Mouse (Mus musculus): ENCODE measurements around the gene 1700025G04Rik.

Gene 1700025G04Rik

DNA sequence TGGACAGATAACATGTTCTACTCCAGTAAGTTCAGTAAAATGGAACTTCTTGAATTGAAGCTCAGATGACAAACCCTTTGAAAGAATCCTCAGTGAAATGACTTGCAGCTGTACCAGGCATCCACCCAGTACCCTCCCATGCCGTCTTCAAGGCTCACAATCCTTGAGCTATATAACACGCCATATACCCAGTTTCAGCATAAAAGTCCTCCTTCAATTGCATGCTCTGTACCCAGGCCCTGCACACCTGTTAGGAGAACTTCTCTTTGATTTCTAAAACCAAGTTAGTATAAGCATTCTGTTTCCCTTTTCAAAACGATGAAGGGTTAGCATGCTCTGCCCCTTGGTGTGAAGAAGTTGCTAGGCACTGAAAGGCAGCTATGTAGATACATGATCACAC is 56.2 kb downstream of the 1700025G04Rik start:
- no peak for DNase-seq (ENCODE audit: low spot score in 2 of 2)

DNA sequence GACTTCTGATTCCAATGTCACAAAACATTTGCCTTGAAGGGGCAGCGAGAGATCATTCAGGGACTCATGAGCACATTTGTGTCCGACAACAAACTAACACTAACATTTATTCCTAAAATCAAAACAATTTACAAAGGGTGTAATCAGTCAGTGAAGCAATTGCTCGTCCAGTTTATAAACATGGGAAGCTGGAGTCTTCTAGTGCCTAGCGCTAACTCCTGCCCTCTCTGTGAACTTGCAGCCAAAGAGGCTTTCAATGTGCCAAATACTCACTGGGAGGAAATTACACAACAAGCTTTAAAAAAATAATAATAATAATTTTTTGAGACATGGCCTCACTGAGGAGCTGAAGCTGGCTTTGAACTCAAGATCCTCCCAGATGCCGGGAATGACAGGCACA is 57.8 kb downstream of the 1700025G04Rik start:
- DNase-seq (ENCODE audit: low spot score in 2 of 2), result no peak

DNA sequence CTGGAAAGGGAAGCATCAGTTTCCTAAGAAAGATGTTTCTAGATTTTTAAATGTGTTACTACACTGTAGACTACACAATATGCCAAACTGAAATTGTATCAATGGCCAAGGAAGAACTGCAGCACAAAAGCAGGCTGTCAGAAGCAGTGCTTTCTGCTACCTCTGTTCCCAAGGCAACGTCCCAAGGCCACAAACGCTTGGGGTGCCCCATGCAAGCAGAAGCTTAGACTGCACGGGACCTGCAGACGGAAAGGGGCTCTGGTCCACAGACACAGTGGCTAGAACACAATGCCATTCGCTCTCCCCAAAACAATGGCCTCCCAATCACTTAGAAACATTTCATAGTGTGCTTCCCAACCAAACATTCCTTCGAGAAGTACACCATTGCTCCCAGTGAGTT is 59.4 kb downstream of the 1700025G04Rik start:
- no peak for DNase-seq (ENCODE audit: low spot score in 2 of 2)

DNA sequence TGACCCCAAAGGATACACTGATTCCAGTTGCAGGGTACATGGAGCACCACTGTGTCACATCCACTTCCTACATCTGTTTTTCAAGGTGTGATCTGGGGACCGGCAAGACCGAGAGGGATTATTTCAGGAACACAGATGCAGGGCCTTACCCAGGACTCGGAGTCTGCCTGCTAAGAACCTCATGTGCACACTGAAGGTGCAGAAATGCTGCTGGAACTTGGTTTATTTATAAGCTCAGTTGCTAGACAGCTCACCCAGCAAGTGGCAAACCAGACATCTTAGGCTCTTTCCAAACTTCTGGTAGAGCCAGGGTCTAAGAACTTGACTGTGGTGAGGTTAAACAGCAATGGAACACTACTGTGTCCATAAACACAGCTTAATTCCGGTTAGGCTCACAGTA is 61.2 kb downstream of the 1700025G04Rik start:
- DNase-seq (ENCODE audit: low spot score in 2 of 2), result no peak

DNA sequence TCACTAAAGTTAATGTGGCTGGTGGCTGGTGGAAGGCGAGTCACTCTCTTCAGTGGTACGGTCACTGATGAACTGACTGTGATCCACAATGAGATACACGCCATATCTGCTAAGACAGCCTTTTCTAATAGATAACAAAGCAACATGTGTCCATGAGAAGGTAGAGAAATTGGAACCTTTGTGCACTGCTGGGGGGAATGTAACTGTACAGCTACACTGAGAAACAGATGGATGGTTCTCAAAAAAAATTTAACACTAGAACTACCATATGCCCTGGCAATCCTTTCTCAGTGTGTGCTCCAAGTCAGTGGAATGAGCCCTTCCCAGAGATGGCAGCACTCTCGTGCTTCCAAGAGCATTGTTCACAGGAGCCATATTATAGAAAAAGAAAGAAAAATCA is 63.2 kb downstream of the 1700025G04Rik start:
- no peak for DNase-seq (ENCODE audit: low spot score in 2 of 2)

DNA sequence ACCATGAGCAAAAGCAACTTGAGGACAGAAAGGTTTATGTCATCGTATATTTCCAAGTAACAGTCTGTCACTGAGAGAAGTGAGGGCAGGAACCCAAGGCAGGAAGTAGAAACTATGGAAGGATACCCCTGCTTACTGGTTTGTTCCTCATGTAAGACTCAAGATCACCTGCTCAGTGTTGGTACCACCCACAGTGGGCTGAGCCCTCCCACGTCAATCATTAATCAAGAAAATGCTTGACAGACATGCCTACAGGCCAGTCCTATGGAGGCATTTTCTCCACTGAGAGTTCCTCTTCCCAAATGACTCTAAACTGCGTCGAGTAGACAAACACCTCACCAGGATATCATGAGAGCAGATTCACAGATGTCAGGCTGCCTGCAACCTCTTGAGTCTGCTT is 64.6 kb downstream of the 1700025G04Rik start:
- DNase-seq (ENCODE audit: low spot score in 2 of 2), result no peak

DNA sequence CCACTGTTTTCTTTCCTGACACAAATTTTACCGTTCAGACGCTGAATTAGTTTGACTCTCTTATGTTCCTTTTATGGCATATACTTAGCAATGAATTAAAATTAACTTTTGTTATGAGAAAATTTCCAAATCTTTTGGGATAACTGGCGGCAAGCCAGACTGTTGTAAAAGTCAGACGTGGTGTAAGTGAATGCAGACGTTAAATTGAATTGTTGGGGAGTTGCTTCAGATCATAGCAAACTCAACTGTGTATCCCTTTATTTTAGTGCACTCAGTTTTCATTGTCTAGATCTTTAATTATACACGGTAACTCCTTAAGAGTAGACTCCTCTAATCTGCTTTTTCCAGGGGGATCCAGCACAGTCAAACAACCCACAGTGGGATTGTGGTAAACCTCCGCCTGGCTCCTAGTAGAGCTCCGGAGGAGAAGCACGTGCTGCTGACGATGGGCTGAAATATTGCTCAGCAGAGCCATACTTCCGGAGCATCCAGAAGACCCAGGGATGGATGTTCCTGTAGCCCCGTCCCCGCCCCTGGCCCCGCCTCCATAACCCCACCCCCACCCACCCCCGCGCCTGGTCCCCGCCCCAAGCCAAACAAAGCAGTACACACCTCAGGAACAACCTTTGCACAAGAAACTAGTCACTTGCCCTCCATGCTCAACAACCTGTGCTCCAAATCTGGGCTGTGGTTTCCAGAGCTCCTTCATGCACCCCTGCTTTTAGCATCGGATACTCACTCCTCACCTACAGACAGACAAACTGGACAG is 65.7 kb downstream of the 1700025G04Rik start:
- DNase-seq (ENCODE audit: low spot score in 2 of 2), result no peak

DNA sequence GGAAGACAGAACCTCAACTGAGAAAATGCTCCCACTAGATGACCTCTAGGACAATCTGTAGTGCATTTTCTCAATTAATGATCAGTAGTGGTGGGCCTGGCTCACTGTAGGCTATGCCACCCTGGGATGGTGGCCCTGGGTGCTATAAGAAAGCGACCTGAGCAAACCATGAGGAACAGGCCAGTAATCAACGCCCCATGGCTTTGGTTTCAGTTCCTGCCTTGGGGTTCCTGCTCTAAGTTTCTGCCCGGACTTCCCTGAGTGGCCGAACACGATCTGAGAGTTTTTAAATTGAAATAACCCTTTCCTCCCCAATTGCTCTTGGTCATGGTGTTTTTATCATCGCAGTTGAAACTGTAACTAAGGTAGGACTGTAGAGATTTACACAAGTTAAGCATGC is 69.1 kb downstream of the 1700025G04Rik start:
- no peak for DNase-seq (ENCODE audit: low spot score in 2 of 2)

DNA sequence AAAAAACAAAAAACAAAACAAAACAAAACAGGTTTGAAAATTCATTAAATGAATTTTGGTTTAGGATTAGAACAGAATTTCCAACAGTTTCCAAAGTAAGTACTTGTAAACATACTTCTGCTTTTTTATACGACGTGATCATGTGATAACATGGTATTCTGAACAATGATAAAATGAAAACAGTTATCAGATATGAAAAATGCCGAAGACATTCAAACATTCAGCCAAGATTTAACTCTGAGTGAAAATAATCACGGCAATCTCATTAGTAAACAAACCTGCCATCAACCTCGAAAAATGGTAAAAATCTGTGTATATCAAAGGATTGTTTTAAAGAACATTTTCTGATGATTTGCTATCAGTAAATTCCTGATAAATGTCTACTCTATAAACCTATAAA is 69.9 kb downstream of the 1700025G04Rik start:
- DNase-seq (ENCODE audit: low spot score in 2 of 2), result no peak

DNA sequence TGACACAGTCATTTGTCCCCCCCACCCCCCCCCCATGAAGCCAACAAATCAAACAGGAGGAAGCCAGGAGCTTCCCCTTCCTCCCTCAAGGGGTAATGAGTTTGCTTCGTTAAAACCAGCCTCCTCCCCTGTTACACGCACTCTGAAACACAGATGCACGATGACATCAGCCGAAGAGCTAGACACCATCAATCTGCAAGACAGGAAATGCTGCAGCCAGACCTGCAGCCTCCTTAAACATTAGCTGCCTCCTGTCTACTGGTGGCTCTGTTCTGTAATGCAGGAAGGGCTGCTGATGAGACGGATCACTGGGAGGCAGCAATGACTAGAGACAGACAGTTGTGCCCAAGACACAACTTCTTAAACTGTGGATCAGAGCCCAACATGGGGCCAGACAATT is 70.7 kb downstream of the 1700025G04Rik start:
- no peak for DNase-seq (ENCODE audit: low spot score in 2 of 2)

DNA sequence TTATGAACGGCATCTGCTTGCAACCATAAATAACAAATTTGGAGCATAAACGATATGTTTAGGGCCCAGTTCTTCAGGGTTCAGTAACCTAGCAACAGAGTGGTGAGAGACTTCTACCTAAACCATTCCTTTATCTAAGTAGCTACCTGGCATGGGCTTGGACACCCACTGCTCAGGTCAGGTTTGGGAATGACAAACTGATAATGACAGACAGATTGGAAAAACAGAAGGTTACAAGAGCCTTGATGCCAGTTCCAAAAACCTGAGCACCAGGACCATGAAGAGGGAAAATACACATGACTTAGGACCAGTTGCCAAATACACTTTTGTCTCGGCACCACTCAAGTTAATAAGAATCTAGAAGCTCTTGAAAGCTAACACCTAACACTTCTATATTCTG is 71.6 kb downstream of the 1700025G04Rik start:
- DNase-seq (ENCODE audit: low spot score in 2 of 2), result no peak

DNA sequence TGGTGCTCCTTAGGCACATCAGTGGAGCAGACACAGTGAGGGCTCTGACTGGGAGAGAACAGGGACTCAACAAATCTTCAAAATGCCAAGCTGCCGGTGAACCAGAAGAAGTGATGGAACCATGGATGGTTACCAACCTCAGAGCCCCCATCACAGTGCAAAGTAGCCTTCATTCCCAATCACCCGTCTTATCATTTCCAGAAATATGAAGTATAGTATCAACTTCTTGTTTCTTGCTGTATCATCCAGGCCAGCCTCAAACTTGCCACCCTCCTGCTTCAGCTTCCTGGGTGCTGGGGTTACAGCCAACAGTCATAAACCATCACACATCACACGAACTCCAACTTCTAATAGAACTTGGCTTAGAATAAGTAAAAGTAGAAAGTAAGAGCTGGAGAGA is 73.3 kb downstream of the 1700025G04Rik start:
- DNase-seq (ENCODE audit: low spot score in 2 of 2), result no peak

DNA sequence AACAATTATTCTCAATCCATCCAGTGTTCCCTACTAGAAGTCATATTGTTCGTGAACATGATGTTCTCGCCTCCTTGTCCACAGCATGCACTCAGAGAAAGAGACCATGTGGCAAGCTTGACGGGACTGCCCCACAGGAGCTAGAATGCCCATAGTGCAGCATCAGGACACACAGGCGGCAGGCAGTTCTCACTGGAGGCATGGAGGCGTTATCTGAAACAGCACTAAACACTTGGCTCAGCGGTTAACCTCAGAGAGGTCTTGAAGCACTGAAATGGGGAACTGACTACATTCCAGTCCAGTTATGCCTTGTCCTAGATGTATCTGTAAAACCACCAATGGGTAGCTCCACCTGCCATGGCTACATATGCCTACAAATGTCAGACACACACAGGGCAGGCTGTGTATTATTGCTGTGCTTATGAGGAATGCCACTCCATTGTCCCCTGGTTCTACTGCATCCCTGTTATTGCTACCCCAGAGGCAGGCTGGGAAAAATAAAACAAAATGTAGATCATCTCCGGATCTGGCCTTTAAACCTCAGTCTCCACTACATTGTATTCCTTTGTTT is 74.3 kb downstream of the 1700025G04Rik start:
- DNase-seq (ENCODE audit: low spot score in 2 of 2), result no peak

DNA sequence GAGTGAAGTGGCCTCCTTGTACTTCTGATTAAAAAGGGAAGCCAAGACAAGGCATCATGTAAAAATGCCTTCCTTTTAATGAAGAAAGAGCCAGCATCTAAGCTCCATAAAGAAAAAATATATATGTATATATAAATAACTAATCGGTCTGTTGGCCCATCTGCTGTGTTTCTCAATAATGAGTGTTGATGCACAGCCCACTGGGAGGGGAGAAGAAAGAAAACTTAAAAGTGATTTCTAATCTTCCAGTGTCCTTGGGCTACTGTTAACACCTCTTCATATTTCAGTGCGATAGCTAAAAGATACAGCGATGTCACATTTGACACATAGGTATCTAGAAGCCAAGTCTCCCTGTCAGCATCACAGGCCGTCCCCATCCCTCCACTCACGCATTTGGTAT is 78.2 kb downstream of the 1700025G04Rik start:
- no peak for DNase-seq (ENCODE audit: low spot score in 2 of 2)

DNA sequence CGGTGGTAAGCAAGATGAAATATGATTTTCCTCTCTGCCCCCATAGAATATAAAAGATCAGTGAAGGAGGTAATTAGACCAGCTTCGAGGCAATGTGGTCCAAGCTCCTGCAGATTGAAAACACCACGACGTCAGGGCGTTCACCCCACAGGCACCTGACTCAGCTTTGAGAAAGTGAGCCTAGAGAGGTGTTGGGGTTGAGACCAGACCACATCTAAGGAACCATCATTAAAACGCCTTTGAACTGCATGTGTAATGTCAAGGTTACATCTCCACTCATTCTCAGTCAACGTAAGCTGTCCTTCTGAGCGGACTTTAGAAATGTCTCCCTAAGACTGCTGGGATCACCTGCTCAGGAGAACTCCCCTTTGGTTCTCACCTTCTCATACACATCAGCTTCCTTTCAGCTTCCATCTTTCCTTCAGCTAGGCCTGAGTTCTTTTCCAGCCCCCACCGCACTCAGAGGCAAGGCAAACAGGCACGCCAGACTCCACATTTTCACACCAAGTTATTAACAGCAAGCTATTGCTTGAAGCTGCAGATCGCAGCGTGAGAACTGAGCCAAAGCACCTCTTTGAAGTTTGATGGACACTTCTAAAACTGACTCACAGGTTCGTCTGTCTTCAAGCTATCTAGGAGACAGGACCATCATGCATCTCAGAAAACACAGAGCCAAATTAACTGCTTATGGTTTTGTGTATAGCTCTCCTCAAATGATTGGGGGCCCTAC is 79.5 kb downstream of the 1700025G04Rik start:
- DNase-seq (ENCODE audit: low spot score in 2 of 2), result no peak

DNA sequence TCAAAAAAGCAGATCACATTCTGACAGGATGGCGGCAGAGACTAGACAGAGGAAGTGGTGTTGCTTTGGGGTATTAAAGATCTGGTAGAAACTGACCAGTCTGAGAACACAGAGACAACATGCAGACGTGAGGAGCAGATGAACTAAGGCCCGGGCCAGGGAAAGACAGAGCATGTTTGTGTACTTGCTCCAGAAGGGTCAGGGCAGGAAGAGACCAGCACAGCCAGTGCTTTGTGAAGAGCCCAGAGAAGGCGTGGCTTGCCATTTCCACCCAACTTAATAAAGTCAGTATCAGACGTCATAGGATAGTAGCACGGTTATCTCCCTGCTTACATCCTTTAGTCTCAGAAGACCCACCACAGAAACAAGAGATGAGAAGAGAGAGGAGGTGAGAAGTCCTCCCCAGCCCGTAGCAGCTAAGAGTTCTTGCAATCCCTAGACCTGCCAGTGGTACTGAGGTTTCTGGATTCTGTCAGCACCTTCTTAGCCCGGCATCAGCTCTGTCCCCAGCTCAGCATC is 81.4 kb downstream of the 1700025G04Rik start:
- DNase-seq (ENCODE audit: low spot score in 2 of 2), result no peak

DNA sequence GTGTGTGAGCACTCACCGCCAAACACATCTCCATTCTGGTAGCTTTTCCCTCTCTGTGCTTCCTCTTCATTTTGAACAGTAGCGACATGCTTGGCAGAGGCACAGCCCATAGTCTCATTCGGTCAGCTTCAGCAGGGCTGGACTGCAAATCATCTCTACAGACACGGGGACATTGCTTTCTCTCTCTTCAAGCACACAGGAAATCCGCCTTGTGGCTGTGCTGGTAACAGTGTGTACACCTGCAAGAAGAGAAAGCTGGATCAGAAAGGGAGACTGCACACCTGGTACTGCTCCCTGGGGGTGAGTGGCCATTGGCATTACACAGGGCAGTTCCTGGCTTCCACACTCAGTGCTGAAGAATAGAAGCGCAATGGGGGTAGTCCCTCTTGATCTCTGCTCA is 83.4 kb downstream of the 1700025G04Rik start:
- no peak for DNase-seq (ENCODE audit: low spot score in 2 of 2)

DNA sequence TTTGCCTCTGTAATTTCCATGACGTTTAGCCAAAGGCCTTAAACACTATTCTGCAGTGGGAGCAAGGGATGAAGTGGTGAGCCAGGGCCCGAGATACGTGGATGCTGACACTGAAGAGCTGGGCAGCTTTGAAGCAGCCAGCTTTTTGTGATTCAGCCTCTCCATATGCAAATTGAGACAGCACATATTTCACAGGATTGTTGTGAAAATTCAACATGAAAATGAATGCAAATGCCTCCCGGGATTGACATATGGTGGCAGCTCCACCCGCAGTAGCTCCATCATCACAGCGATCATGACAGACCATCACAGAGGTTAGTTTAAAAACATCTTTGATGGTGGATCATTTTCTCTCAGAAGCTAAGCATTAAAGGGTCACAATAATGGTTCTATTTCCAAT is 85.4 kb downstream of the 1700025G04Rik start:
- no peak for DNase-seq (ENCODE audit: low spot score in 2 of 2)

DNA sequence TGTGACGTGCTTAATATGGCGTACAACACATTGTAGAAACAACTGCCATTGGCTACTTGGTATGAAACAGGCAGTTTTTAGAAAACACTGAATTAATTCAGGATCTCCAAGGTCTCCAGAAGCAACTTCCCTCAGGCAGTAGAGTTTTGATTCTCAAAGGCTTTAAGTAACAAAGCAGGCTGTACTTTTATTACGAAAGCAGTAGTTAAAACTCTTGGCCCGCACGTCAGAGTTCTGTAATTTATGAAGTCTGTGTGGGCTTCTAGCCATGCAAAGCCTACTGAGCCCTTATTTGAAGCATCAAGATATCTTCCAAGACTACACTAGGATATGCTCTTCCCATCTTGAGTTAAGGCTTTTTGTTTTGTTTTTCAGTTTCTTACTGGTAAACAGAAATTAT is 89.5 kb downstream of the 1700025G04Rik start:
- no peak for DNase-seq (ENCODE audit: low spot score in 2 of 2)

DNA sequence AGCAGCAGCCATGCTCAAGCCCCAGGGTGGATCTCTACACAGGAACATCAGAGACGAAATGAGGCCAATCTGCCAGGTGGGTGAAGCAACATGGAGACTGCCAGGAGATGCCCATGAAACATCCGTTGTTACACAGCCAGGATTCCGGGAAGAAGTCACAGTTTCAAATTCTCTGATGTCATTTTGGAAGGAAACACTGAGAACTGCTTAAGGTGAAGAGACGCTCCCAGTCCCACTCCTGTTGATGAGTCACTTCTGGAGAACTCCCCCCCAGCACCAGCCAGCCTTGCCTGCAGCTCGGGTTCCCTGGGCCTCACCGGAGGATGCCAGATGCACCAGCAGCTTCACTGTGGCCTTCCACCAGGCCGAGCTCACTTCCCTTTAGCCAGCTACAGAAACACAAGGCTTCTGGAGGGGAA is 90.5 kb downstream of the 1700025G04Rik start:
- DNase-seq (ENCODE audit: low spot score in 2 of 2), result no peak

DNA sequence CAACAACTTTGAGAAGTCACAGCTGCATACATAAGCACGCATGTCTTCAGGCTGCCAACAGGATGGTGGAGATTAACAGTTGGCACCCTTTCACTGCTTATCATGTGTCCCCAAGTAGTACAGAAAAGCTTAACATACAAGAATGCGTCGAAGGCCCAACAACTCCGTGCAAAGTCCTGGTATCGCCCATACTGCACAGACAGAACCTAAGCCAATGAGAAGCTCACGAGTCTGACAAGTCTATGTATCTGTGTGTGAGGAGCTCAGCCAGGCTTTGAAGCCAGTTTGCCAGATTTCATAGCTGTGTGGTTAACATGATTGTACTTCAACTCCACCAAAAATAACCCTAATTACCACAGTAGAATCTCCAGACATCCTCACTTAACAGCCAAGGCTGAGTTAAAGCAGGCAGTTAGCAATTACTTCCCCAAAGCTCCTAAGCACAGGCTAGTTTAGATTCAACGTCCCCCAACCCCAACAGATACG is 91.2 kb downstream of the 1700025G04Rik start:
- no peak for DNase-seq (ENCODE audit: low spot score in 2 of 2)

DNA sequence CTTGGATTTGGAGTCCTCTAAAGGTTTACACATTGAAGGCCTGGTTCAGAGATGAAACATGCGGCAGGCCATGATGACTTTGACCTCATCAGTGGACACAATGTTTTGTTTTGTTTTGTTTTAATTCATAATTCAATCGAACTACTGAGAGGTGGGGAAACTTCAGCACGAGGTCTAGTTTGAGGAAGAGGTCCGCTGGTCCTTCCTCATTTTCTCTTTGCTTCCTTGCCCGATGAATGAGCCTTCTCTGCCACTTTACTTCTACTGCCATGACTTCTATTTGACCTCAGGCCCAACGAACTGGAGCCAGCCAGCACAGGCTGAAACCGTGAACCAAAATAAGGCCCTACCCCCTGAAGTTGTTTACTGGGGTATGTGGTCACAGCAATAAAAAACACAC is 92.3 kb downstream of the 1700025G04Rik start:
- DNase-seq (ENCODE audit: low spot score in 2 of 2), result no peak
